Mouse (Mus musculus): ENCODE measurements around the gene Dnase1l1.

GRCm38 (mm10) chrX:74281041-74281731 is 951 bp downstream of the Dnase1l1 start:
- no peak for TF ChIP-seq CTCF (IDR thresholded peaks at IDR 0.05)
- TF ChIP-seq EP300 (IDR thresholded peaks at IDR 0.05): no peak
